Mouse (Mus musculus) heart, adult 8-10 months (tissue): ENCODE measurements around the gene Gm8267. TPM values are rescaled to one million over a fixed set of nuclear protein-coding genes. Genes with fewer than 3 reads are reported as not detected.
"Not testable (repeated sequence)": the region's sequence is repeated elsewhere in the genome, so short reads cannot be mapped to it uniquely, and the experiment has no call there.

ENCODE experiments used
- DNase-seq: peaks from one replicate; pipeline ENCODE4 v3.0.0; 2022; ENCODE audit warnings: low spot score
- total RNA-seq, 4 experiments: library from RNA; stranded (reverse); gene quantifications; 2 replicates each; pipeline ENCODE4 v1.2.4; 2022

Gene Gm8267
- total RNA-seq: not detected

DNA sequence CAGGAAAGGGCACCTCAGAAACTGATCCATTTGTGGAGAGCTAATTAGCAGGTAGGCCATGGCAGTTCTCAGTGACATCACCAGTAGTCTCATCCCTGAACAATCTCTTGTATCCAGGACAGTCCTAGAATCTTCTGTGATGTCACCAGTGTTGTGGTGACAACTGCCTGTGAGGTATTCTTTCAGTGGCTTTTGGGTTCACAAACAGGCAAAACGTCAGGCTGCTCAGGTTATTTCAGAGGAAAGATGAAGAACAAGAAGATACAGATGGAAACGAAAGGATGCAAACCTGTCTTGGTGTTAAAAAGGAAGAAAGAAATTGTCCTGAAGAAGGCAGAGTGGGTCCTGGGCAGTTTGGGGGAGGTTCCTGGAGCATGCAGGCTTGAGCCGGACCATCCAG, at the start of gene Gm8267:
Gm8267 (minus strand) TSS at position 101 of the 400 bp plus-strand sequence.
- DNase-seq: no peak

DNA sequence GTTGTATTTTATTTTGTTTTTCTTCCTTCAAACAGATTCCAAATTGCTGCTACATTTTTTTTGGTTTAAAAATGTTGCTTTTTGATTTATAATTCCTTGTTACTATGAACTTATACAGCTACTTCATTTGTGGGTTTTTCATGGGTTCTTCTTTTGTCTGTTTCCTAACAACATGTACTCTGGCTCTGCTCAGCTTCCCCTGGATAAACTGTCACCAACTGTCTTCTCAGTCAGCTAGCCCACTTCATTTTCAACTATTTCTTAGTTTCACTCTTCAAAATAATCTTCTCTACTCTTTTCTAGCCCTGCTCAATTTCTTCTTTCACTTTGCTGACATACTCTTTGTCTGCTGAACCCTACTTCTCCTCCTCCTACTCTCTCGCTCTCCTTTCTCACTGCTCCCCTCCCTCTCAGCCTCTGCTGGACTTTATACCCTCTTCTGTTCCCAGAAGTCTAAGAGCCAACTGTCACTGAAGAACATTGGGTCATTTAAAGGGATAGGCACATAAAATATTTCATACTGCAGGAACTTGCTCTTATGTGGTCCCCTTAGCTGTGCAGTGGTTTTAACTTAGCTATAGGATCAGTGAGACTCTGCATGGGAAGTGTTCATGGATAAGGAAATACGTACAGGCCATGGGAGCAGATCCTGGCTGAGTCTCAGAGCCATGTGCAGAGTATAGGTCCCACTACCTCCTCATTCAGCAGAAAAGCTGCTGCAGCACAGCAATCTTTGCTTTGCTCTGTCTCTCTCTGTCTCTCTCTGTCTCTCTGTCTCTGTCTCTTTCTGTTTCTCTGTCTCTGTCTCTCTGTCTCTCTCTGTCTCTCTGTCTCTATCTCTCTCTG, 39.6 kb upstream of the Gm8267 start:
- not testable (repeated sequence) for DNase-seq

DNA sequence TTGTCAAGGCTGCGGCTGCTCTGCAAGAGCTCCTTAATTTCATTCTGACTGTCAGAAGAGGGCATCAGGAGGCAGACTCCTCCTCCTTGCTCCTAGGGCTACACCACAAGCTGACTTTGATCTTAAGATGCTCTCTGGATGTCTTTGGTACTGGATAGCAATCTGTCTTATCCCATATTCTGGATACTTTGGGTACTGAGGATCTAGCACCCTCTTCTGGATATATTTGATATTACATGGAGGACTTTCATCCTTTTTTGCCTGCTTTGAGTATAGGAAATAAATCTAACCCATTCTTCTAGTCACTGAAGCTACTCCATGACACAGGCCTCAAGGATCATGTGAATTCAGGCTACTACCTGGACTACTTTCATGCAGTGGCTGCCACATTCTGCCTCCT, 7.4 kb downstream of the Gm8267 start:
- not testable (repeated sequence) for DNase-seq

DNA sequence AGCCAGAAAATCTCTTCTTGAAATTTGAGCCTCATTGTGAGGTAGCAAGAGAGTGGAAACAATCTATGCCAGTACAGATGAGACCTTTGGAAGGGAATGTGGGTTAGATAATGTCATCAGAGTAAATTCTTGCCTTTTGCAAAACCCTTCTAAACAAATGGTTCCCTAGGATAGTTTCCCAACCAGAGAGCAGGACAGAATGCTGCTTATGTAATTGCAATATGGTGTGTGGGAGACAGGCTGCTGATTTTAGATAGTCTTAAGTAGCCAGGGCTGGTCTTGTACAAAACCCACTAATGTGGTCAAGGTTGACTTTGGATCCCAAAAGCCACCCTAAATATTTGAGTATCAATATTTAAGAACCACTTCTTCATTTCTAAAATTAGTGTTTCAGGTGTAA, 19.4 kb downstream of the Gm8267 start:
- not testable (repeated sequence) for DNase-seq

DNA sequence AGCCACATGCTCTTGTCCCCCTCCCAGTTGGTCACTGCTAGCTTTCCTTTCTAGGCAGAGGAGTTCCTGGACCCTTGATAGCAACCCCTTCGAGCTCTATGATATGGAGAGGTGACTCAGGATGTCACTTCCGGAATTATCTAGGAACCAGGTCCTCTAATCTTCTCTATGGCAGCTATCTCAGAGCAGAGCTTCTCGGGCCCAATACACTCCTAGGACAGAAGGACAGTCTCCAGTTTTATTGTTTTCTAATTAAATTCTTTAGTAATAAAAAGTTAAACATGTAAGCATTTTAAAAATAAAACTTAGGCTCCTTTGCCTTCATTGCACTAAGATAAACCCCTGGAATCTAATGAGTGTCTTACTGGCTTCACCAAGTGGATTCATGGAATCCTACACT, 43.8 kb downstream of the Gm8267 start, which contains the start of gene Gm8257:
Gm8257 (minus strand) TSS at position 101 of the 400 bp plus-strand sequence.
- DNase-seq: not testable (repeated sequence)

Other genes starting within 250 kb of the Gm8267 start
- gene Gm17093, start 232.1 kb downstream of the Gm8267 start, total RNA-seq: not detected
- gene Gm8247, start 167.2 kb downstream of the Gm8267 start, total RNA-seq: not detected
- gene Gm5624, start 122.4 kb downstream of the Gm8267 start, total RNA-seq: not detected
- not detected for gene Gm8257, start 43.9 kb downstream of the Gm8267 start, total RNA-seq
- gene Ptgdr, start 109.0 kb upstream of the Gm8267 start, total RNA-seq: not detected
- under 1 TPM; 0.11 to 0.28 (median 0.18) TPM for gene Ptger2, start 237.9 kb upstream of the Gm8267 start, total RNA-seq